Mouse (Mus musculus) spleen, adult 2 months (tissue): Measurements from ENCODE around the gene Kif16b. TPM values are rescaled to one million over a fixed set of nuclear protein-coding genes. Genes with fewer than 3 reads are reported as not detected.

Experiments
- DNase-seq, 2 experiments: peaks; one replicate each; pipeline versions ENCODE4 v3.0.0 to v3.0.0-alpha.2; 2012 to 2021; ENCODE audit warnings: low spot score in 2 of 2, low read depth in 1 of 2
- H3K27ac ChIP-seq: fragments of 200-500 bp; 2 replicates; pipeline ENCODE4 v1.5.1; 2012; ENCODE audit warnings: low read length, inconsistent platforms; ENCODE audit not compliant: insufficient read depth
- H3K27me3 ChIP-seq: fragments of 200-500 bp; 2 replicates; pipeline ENCODE4 v1.6.1; 2012; ENCODE audit warnings: mild to moderate bottlenecking, moderate library complexity, low read length, inconsistent platforms; ENCODE audit not compliant: control insufficient read depth, insufficient read depth
- H3K36me3 ChIP-seq: fragments of 200-500 bp; 2 replicates; pipeline ENCODE4 v1.6.1; 2012; ENCODE audit warnings: mild to moderate bottlenecking, low read length, inconsistent platforms; ENCODE audit not compliant: control insufficient read depth, insufficient read depth
- H3K4me1 ChIP-seq: fragments of 200-500 bp; 2 replicates; pipeline ENCODE4 v1.6.1; 2011; ENCODE audit warnings: inconsistent platforms; ENCODE audit not compliant: control insufficient read depth, insufficient read depth, insufficient read length
- H3K4me3 ChIP-seq: fragments of 200-500 bp; 2 replicates; pipeline ENCODE4 v1.5.1; 2011; ENCODE audit warnings: mild to moderate bottlenecking, inconsistent platforms; ENCODE audit not compliant: insufficient read depth, insufficient read length; ENCODE audit errors: extremely low read depth
- CTCF ChIP-seq: fragments of 200-500 bp; IDR thresholded peaks from 2 replicates; pipeline ENCODE4 v1.5.1; 2011; ENCODE audit warnings: mild to moderate bottlenecking, inconsistent platforms; ENCODE audit not compliant: insufficient read depth, insufficient read length, insufficient replicate concordance; ENCODE audit errors: extremely low read depth
- POLR2A ChIP-seq: fragments of 200-500 bp; IDR thresholded peaks from 2 replicates; pipeline ENCODE4 v1.6.1; 2011; ENCODE audit warnings: low read depth, low read length, inconsistent platforms
- WGBS: fragments of 180-500 bp; shearing (Covaris S2); methylation state at CpG from one replicate; pipeline ENCODE4 v1.1.7; 2018; 5-methylcytosine and 5-hydroxymethylcytosine counted together
- polyA plus RNA-seq: library from polyadenylated mRNA; depleted of rRNA; stranded (reverse); fragments of >200 nt; gene quantifications from 2 replicates; pipeline ENCODE4 v1.2.3, GENCODE M21; 2012

Gene Kif16b
- polyA plus RNA-seq, 1 experiment: 5.6 TPM

GRCm38 (mm10) chr2:142870055-142870454 lies 31.3 kb downstream of the Kif16b start:
- TF ChIP-seq CTCF (no peak), POLR2A (no peak)
- no peak overlapping the region for H3K4me3 ChIP-seq
- WGBS: 95% methylated on average over 8 of the region's 8 CpGs
- no peak for DNase-seq
- H3K36me3 ChIP-seq: no peaks in the 10 kb centered on the region
- no peak overlapping the region for H3K27ac ChIP-seq
- no peaks in the 10 kb centered on the region for H3K27me3 ChIP-seq
- H3K4me1 ChIP-seq: no peaks in the 10 kb centered on the region

GRCm38 (mm10) chr2:142867481-142867880 lies 33.9 kb downstream of the Kif16b start:
- no peak overlapping the region for H3K27ac ChIP-seq
- WGBS: 91% methylated on average over 2 of the region's 2 CpGs
- no peaks in the 10 kb centered on the region for H3K4me1 ChIP-seq
- no peak for TF ChIP-seq POLR2A
- no peak for TF ChIP-seq CTCF
- DNase-seq: no peak
- H3K27me3 ChIP-seq: no peaks in the 10 kb centered on the region
- H3K4me3 ChIP-seq: no peak overlapping the region
- H3K36me3 ChIP-seq: no peaks in the 10 kb centered on the region

DNA sequence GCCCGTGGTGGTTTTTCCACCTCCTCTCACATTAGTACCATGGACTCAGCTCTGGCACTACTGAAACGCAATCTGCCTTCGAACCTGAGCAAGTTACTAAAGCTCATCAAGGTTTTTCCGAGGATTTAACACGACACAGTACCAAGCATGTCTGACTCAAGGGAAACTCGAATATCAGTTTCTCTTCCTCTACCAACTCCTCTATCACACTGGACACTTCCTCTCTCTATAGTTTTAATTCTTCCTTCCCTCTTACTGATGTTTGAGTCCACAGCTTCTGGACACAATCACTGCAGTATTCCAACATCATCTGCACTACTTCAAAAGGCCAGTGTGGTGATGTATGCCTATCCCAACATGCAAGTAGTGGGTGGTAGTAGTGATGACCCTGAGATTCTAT lies 40.3 kb downstream of the Kif16b start:
- peaks cover 1% of the 10 kb centered on the region; the same call in 1 of the 2 replicates for H3K36me3 ChIP-seq
- 80% methylated on average over 6 of the region's 6 CpGs for WGBS
- H3K27ac ChIP-seq: no peak overlapping the region
- no peak overlapping the region for H3K4me3 ChIP-seq
- H3K27me3 ChIP-seq: no peaks in the 10 kb centered on the region
- H3K4me1 ChIP-seq: no peaks in the 10 kb centered on the region
- TF ChIP-seq POLR2A (no peak), CTCF (no peak)
- no peak for DNase-seq

- Histone ChIP-seq H3K36me3 (peaks cover 1% of the 10 kb centered on the region; the same call in 1 of the 2 replicates), H3K27ac (no peak overlapping the region), H3K4me3 (no peak overlapping the region), H3K27me3 (no peaks in the 10 kb centered on the region), H3K4me1 (no peaks in the 10 kb centered on the region)
- DNase-seq: no peak
- TF ChIP-seq POLR2A: no peak
- peak; percentile 17; the same call in 1 of the 2 replicates for TF ChIP-seq CTCF
- 77% methylated on average over 4 of the region's 4 CpGs for WGBS
Measured at GRCm38 (mm10) chr2:142859452-142859851, 41.9 kb downstream of the Kif16b start.

- WGBS: 84% methylated on average over 3 of the region's 3 CpGs
- Histone ChIP-seq H3K27ac (no peak overlapping the region), H3K27me3 (no peaks in the 10 kb centered on the region), H3K4me3 (no peak overlapping the region), H3K36me3 (no peaks in the 10 kb centered on the region), H3K4me1 (no peaks in the 10 kb centered on the region)
- no peak for DNase-seq
- no peak for TF ChIP-seq POLR2A
- TF ChIP-seq CTCF: no peak
Measured at GRCm38 (mm10) chr2:142838775-142839174, 62.6 kb downstream of the Kif16b start.

GRCm38 (mm10) chr2:142838118-142838517 lies 63.2 kb downstream of the Kif16b start:
- TF ChIP-seq POLR2A (no peak), CTCF (no peak)
- no peak overlapping the region for H3K27ac ChIP-seq

DNA sequence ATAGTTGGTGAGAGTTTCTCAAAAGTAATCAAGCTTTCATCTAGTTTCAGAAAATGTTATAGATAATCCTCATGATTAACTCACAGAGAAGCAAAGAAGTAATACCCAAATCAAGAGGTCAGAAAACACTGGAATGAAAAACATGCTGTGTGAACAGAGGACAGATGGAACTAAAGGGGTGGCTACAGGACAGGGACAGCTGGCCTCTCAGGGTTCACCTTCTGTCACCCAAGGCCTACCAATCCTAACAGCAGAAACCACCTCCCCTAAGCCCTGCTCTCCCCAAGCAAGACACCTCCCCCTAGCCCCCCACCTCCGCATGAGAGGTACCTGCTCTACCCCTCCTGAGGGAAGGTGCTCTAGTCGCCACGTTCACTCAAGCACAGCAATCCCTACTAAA lies 66.6 kb downstream of the Kif16b start:
- H3K36me3 ChIP-seq: no peaks in the 10 kb centered on the region; the same call in 1 of the 2 replicates
- H3K4me3 ChIP-seq: no peak overlapping the region
- WGBS: 87% methylated on average over 3 of the region's 3 CpGs
- no peaks in the 10 kb centered on the region for H3K4me1 ChIP-seq
- TF ChIP-seq POLR2A (no peak), CTCF (no peak)
- H3K27ac ChIP-seq: no peak overlapping the region
- DNase-seq: no peak
- H3K27me3 ChIP-seq: no peaks in the 10 kb centered on the region

More at GRCm38 (mm10) chr2:142838118-142838517, 63.2 kb downstream of the Kif16b start:
- Histone ChIP-seq H3K36me3 (no peaks in the 10 kb centered on the region; the same call in 1 of the 2 replicates), H3K4me3 (no peak overlapping the region), H3K4me1 (no peaks in the 10 kb centered on the region), H3K27me3 (no peaks in the 10 kb centered on the region)
- WGBS: 93% methylated on average over 1 of the region's 1 CpGs
- DNase-seq: no peak
